Mouse (Mus musculus) hindlimb bud, embryonic 11.5 days (tissue): ENCODE results near the gene Tma7.
A peak's percentile ranks its signal among the peaks of the same experiment; 100 is the strongest.

Experiments used
- DNase-seq: peaks from one replicate; pipeline ENCODE4 v3.0.0-alpha.2; 2012; ENCODE audit warnings: low read depth, low spot score; ENCODE audit errors: extremely low spot score

Gene Tma7

GRCm38 (mm10) chr9:109082124-109082800 lies at the start of gene Tma7, which contains the start of gene Ccdc51:
TSS of gene Tma7 (minus strand) at chr9:109082587.
TSS of gene Ccdc51 (plus strand) at chr9:109082493.
- DNase-seq, result no peak

GRCm38 (mm10) chr9:109130076-109130475 lies 47.7 kb upstream of the Tma7 start:
- no peak for DNase-seq

- no peak for DNase-seq
These were observed 45.8 kb upstream of the Tma7 start for GRCm38 (mm10) chr9:109128211-109128610.

GRCm38 (mm10) chr9:109127076-109127475 lies 44.7 kb upstream of the Tma7 start:
- no peak for DNase-seq

GRCm38 (mm10) chr9:109125481-109125880 lies 43.1 kb upstream of the Tma7 start:
- no peak for DNase-seq

- no peak for DNase-seq
These were observed 42.7 kb upstream of the Tma7 start for GRCm38 (mm10) chr9:109125043-109125442.

- no peak for DNase-seq
These were observed 41.8 kb upstream of the Tma7 start for GRCm38 (mm10) chr9:109124164-109124563.

GRCm38 (mm10) chr9:109123266-109123665 lies 40.9 kb upstream of the Tma7 start:
- no peak for DNase-seq

- peak; percentile 41 for DNase-seq
These were observed 40.2 kb upstream of the Tma7 start for GRCm38 (mm10) chr9:109122553-109123085.

- DNase-seq, result no peak
These were observed 38.6 kb upstream of the Tma7 start for GRCm38 (mm10) chr9:109120956-109121355.

- no peak for DNase-seq
These were observed 37.2 kb upstream of the Tma7 start for GRCm38 (mm10) chr9:109119571-109119970.

- DNase-seq, result no peak
These were observed 35.7 kb upstream of the Tma7 start for GRCm38 (mm10) chr9:109118106-109118505.

GRCm38 (mm10) chr9:109116205-109116604 lies 33.8 kb upstream of the Tma7 start:
- no peak for DNase-seq

GRCm38 (mm10) chr9:109114871-109115270 lies 32.5 kb upstream of the Tma7 start:
- no peak for DNase-seq

GRCm38 (mm10) chr9:109114276-109114675 lies 31.9 kb upstream of the Tma7 start:
- no peak for DNase-seq

- no peak for DNase-seq
These were observed 30.9 kb upstream of the Tma7 start for GRCm38 (mm10) chr9:109113331-109113730.

GRCm38 (mm10) chr9:109111591-109111990 lies 29.2 kb upstream of the Tma7 start:
- DNase-seq, result no peak

GRCm38 (mm10) chr9:109111101-109111500 lies 28.7 kb upstream of the Tma7 start:
- no peak for DNase-seq

GRCm38 (mm10) chr9:109110240-109110639 lies 27.9 kb upstream of the Tma7 start:
- DNase-seq, result no peak

GRCm38 (mm10) chr9:109107341-109107740 lies 25.0 kb upstream of the Tma7 start:
- no peak for DNase-seq

GRCm38 (mm10) chr9:109105648-109106047 lies 23.3 kb upstream of the Tma7 start:
- no peak for DNase-seq

GRCm38 (mm10) chr9:109105011-109105410 lies 22.6 kb upstream of the Tma7 start:
- DNase-seq, result no peak

- no peak for DNase-seq
These were observed 21.7 kb upstream of the Tma7 start for GRCm38 (mm10) chr9:109104083-109104482.
